Mouse (Mus musculus) T-helper 17 cell (primary cell): Measurements from ENCODE around the gene Pmm1.

Source experiments
- in situ Hi-C, 2 experiments: fragments of 300-600 bp; cut with MboI, MseI; formaldehyde crosslinking; loops; 1 replicate in 1 of 2; 2 replicates in 1 of 2; pipeline ENCODE4 v1.15.1; 2025; ENCODE audit warnings: high pct_unique_total_duplicates in 2 of 2

Gene Pmm1

DNA sequence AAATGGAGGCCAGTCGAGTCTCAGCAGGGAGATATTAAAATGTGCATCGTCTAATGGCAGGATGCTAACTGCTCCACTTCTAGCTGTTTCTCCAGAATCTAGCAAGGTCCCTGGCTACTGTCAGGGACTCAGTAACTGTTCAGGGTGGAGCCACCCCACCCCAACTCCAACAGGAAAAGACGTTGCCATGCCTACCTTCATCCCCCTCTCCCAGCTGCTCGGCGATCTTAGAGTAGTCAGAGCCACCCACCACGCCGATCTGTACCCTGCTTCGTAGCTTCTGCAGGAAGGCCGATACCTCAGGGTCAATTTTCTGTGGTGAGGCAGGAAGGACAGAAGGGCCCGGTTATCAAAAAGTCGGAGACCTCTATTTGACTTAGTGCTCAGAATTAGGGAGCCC is 3.1 kb downstream of the Pmm1 start:
- in situ Hi-C loops: loop anchor here in 1 of 2 experiments (5.0 kb wide), 1 partner anchor 35 kb away; no protein-coding TSS in a partner anchor

DNA sequence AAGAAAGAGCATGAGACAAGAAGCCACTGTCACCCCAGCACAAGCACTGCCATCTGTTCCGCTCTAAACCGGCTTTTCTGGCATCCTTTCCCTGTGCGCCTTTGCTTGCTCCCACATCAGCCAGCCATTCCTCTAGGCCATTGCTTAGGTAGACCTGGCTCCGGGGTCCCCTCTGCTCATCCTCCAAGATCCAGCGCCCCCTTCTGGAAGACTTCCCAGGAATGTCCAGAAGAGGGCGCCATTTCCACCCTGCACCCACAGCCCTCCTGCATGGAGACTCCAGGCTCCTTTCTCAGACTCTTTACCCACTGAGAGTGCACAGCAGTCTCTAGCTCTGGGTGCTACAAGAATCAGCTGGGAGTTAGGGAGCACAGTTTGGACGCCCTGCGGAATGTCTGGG is 4.3 kb downstream of the Pmm1 start:
- in situ Hi-C loops: loop anchor here in 1 of 2 experiments (5.0 kb wide), 1 partner anchor 36 kb away; no protein-coding TSS in a partner anchor

DNA sequence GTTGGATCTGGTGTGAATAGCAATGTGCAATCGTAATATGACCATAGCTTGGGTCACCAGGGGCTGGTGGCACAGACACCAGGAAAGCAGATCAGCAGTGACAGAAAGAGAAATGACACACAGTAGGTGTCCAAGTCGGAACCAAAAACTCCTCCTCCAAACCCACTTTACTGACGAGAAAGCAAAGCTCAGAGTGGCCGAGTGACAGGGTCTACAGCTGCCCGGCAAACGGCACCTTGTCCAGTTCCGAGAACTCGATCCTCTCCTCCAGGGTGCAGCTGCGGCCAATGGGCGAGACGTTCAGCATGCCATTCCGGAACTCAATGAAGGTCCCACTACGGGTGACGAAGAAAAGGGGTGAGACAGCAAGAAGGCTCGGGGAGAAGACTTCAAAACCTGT is 5.3 kb downstream of the Pmm1 start:
- in situ Hi-C loops: loop anchor here in 1 of 2 experiments (5.0 kb wide), 1 partner anchor 37 kb away; no protein-coding TSS in a partner anchor

DNA sequence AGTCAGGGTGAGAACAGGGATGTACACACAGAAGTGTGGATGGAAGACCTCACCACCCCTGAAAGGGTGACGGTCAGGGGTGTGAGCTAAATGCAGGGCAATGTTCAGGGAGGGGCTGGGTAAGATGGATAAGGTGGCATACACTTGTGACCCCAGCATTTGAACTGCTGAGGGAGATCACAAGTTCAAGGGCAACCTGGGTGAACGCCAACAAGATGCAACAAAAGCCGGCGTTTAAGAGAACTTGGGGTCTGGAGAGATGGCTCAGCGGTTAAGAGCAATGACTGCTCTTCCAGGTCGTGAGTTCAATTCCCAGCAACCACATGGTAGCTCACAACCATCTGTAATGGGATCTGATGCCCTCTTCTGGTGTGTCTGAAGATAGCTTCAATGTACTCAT is 6.0 kb downstream of the Pmm1 start:
- in situ Hi-C loops: loop anchor here (5.0 kb wide), 1 partner anchor 38 kb away; no protein-coding TSS in a partner anchor

DNA sequence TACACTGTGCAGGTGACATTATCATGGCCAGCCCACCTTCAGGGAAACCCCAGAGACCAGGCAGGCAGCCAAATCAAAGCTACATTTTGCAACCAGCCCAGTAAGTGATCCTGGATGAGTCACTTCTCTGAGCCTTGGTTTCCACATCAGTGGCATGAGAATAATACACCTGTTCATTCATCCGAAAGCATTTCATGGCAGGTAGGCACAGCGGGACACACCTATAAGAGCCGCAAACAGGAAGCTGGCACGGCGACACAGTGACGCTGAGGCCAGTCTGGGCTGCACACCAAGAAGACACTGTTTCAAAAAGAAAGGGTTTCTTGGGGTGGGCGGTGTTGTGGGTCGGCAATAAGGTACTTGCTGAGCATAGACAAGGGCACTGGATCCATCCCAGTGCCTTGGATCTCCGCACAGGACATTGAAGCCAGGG is 6.6 kb downstream of the Pmm1 start:
- in situ Hi-C loops: loop anchor here in 1 of 2 experiments (5.0 kb wide), 1 partner anchor 38 kb away; no protein-coding TSS in a partner anchor

DNA sequence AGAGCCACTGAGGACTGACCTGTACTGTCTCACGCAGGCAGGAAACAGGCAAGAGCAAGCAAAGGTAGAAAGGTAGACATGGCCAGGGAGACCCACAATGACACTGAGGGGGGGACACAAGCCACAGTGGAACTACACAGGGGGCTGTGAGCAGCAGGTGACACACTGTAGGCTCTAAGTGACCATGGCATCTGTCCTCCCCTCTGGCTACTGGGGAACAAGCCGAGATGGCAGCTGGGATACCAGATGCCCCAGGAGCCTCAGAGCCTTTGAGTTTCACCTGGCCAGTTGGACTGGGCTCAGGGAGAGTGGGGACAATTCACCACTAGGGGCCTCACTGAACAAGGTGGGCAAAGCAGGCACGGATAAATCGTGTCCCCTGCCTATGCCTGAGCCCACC is 8.4 kb downstream of the Pmm1 start:
- in situ Hi-C loops: loop anchor here in 1 of 2 experiments (5.0 kb wide), 1 partner anchor 40 kb away; no protein-coding TSS in a partner anchor

DNA sequence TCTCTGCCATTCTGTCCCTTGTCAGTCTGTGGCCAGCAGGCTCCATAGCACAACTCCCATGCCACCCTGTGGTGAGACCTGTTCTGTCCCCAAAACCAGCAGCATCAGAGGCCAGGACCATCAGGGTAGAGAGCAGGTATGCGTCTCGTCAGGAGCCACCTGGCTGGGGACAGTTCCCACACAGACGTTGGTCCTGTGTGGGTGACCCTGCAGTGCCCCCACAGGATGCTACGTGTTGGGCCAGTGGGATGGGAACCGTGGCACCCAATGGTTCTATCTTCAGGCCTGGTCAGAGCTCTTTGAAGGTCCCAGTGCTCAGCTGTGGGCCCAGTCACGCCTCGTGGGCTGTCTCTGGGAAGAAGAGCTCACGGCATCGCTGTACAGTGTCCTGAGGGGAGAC is 9.6 kb downstream of the Pmm1 start:
- in situ Hi-C loops: loop anchor here in 1 of 2 experiments (5.0 kb wide), 1 partner anchor 41 kb away; no protein-coding TSS in a partner anchor

DNA sequence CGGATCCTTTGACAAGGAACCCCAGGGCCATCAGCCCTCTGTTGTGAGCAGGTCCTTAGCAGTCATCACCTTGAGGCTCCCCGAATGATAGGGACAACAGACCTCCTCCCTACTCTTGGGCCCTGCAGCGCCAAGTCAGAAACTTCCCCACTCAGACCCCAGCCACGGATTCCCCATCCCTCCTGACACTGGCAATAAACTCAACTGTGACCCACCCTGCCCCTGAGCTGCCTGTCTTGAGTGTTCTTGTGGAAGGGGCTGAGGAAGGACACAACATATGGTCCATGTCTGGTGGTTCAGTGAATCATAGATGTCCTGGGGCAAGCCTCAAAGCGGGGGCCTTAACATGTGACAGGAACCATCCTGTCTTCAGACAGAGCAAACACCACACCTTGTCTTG is 10.0 kb downstream of the Pmm1 start:
- in situ Hi-C loops: loop anchor here in 1 of 2 experiments (5.0 kb wide), 1 partner anchor 42 kb away; no protein-coding TSS in a partner anchor

DNA sequence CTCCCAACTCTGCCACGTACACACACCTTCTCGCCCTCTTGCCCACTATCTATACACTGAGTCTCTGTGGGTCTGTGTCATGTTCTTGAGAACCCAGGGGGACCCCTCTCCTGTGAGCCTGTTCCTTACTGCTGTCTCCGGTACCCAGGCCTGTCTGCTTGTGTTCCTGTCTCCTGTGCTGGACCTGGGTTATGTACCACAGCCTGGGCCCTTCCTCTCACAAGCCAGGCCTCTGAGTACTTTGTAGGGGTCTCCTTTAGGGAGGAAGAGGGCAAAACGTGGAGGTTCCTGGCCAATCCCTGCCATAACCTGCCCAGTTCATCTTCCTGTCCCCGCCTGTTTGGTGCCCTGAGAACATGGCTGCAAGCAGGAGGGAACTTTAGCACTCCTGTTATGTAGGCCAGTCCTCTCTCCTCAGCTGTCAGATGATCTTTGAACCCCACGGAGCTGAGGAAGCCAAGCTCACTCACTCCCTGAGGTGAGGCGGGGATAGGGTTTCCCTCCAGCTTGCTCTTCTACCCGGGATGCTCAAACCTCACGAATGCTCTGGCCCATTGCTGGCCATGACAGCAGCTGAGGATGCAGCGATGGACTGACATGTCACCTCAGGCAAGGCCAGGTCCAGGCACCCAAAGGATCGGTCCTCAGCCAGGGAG is 11.1 kb downstream of the Pmm1 start:
- in situ Hi-C loops: loop anchor here in 1 of 2 experiments (5.0 kb wide), 1 partner anchor 43 kb away; no protein-coding TSS in a partner anchor

DNA sequence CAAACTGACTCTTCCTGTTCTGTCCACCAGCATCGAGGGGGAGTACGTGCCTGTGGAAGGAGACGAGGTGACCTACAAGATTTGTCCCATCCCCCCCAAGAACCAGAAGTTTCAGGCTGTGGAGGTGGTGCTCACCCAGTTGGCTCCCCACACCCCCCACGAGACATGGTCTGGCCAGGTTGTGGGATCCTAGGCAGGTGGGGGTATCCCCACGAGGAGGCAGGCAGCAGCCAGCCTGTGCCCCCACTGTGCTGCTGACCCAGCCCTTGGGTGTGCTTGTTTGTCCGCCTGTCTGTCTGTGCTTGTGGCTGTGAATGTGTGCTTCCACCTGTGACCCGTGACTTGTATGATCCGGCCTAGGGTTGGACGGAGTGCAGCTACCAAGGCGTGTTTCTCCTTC is 11.7 kb downstream of the Pmm1 start:
- in situ Hi-C loops: no loop called here

DNA sequence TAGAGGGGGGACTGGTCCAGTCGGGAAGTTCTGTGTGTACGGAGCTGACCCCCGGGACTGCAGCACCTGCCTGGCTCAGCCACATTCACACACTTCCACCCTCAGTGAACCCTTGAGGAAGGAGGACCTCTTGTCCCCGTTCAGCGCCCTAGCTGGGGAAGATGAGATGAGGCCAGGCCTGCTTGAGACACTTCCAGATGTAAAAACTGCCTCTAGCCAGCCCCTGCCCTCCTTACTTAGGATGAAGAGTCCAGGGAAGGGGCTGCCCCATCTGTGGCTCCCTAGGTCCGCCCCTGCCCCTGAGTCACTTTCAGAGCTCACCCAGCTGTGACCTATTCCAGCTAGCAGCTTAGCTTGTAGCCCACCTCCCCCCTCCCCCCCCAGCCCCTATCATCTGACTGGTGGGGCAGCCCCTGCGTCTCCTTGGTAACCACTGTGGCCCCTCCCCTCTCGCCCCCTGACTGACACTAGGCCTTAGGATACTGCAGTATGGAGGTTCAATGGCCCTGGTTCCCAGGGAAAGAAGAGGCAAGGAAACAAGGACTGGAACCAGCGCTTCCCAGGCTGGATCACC is 17.5 kb downstream of the Pmm1 start:
- in situ Hi-C loops: no loop called here

DNA sequence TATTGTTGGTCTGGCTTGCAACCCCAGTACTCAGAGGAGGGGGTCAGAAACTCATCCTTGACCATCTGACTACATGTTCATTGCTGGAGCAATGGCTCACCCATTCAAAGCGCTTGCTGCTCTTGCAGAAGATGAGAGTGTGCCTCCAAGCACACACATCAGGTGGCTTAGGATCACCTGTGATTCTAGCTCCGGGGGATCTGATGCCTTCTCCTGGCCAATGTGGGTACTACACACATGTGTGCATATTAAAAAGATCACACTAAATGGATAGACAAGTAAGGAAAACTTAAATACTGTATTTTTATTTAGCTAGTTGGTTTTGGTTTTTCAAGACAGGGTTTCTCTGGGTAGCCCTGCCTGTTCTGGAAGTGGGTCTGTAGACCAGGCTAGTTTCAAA is 19.7 kb downstream of the Pmm1 start:
- in situ Hi-C loops: no loop called here

DNA sequence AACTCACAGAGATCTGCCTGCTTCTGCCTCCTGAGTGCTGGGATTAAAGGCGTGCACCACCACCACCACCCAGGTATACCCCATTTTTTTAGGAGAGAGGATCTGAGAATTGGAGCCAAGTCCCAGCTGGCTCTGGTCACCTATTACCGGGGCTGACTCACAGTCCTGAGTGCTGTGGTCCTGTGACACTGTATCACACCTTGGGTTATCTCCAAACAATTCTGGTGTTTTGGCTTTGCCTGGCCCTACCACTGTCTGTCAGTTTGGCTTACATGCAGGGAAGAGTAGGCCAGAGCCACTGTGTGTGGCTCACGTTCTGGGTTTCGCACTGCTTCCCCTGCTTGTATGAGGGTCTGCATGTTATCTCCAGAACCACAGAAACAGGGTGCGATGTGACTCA is 20.5 kb downstream of the Pmm1 start:
- in situ Hi-C loops: no loop called here

DNA sequence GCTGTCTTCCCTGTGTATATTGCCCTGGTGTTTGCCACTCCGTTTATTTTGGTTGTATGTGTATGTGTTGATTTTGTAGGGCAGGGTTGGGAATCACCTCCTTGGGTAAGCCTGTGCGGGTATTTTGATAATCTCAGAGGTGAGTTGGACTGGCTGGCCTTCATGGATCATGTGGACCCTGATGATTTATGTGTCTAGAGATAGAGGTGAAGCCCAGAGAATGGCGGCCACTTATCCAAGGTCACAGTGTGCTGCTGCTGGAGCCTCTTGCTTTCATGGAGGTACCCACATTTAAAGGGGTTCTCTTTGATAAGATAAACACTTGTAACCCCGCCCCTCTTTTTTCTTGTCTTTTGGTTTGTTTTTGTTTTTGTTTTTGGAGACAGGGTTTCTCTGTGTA is 21.0 kb downstream of the Pmm1 start:
- in situ Hi-C loops: no loop called here

DNA sequence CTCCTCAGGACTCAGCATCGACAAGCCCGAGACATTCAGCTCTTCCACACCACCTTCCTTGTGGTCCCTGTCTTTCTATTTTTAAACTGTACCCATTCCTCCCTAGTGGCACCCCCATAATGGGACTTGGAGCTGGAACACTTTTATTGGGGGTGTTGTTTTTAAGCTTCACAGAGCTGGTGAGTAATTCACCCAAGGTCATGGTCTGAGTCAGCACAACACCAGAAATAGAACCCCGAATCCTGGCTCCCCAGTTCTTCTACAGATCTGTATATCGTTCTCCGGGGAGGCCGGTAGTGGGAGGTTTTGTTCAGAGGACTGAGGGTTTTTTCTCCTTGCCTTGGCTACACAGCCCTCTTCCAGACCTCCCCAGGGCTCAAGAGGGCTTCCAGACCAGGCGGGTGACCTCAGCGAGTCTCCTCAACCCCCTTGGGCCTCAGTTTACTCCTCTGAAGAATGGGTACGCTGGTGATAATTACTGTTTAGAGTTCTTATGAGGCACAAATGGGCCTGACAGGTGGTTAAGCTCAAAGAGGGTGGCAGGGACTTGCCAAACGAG is 21.5 kb downstream of the Pmm1 start:
- in situ Hi-C loops: no loop called here

DNA sequence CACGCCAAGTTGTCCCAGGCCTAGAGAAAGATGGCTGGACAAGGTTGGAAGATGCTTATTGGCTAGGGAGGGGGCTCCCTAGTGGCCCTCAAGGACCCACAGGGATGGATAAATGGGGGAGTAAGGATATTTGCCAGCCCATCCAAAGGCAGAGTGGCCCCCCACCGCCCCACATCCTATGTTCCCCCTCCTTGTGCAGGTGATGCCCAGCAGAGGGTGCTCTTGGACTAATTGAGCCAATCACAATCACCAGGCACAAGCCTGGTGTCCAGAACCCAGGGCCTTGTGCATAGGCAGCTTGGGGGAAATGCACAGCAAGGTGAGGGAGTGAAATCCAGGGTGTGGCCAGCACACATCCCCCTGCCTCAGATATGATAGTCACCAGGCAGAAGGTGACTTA is 22.5 kb downstream of the Pmm1 start:
- in situ Hi-C loops: no loop called here

DNA sequence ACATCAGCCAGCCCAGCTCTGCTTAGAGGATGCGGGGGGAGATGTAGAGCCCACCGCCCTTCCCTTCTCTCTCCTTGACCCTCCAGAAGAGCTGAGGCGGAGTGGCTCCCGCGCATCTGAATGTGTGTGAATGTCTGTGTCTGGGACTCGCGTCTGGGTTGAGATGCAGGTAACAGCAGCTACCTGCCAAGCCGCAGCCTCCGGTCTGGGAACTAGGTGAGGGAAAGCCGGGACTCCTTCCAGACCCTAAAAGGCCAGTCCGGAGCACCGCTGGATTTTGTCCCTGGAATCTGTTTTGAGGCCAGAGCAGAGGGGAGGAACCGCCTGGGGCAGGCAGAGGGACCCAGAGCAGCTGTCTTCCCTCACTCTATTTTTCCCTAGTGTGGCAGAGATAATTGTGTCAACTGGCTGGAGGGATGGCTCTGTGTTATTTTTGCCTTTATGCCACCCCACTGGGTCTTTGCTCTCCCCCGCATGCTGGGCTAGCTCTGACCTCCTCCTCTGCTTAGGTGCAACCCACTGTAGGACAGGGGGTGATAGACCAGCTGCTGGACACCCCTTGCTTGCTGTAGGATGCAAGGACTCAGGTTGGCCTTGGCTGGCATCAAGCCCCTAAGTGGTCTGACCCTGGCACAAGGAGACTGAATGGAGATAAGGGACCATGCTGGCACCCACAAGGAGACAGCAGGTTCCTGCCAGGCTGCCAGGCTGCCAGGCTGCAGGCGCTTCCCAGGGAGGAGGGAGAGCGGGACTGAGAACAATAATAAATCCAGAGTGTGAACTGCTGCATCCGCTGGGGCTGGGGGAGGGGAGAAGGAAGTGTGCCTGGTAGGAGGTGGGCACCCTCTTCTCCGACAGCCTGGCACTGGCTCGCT is 23.4 kb downstream of the Pmm1 start:
- in situ Hi-C loops: no loop called here

DNA sequence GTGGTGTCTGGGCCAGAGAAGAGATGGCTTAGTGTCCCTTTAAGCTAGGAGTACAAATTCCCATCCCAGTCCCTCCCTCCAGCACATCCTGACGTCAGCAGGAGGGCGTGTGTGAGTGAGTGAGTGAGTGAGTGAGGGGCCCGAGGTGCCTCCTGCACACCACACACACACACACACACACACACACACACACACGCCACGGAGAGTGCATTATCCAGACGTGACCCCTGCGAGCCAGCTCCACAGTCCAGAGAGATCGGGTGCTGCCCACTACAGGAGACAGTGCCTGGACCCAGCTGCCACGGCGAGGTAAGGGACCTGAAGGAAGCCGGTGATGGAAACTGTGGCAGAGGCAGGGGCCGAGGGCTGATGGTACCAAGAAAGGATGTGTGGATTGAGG is 24.1 kb downstream of the Pmm1 start, which contains the start of gene Csdc2:
Gene Csdc2 (plus strand): TSS at position 81 of the 400 bp plus-strand sequence.
- in situ Hi-C loops: no loop called here

DNA sequence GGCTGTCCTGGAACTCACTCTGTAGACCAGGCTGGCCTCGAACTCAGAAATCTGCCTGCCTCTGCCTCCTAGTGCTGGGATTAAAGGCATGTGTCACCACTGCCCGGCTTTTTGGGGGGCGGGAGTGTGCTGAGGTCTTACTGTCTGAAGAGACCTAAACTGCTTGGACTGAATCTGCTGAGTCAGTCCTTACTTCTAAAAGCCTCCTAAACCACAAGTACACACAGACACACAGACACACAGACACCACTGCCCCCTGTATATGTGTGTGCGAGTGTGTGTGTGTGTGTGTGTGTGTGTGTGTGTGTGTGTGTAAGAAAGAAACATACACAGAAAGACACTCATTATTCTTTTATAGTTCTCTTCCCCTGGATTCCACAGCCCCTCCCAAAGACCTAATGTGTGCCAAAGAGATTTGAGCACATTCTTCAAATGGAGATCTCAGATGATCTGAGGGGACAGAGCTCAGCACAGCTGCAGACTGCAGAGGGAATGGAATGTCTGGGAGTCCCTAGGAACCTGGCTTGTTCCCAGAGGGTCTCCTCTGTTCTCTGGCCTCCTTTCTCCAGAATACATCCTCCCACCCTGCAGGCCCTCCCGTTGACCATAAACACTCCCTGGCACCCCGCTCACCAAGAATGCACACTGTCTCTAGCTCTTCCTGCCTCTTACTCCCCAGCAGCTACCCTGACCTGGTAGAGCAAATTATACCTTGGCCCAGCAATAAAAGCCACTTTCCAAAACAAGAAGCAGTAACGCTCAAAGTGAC is 24.7 kb downstream of the Pmm1 start:
- in situ Hi-C loops: no loop called here

DNA sequence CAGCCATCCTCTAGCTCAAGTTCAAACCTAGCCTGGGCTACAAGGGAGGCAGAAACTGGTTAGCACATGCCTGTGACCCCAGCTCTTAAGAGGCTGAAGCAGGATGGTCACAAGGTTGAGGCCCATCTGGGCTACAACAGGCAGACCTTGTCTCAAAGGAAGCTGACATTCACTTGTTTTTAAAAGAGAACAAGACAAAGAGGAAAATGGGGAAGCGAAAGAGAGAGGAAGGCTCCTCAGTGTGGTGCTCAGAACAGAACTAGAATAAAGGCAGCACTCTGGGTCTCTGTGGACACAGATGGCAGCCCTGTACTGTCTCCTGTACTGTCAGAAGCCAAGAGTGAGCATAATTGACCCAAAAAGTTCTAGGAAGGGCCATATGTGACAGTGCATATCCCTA is 26.7 kb downstream of the Pmm1 start:
- in situ Hi-C loops: no loop called here

DNA sequence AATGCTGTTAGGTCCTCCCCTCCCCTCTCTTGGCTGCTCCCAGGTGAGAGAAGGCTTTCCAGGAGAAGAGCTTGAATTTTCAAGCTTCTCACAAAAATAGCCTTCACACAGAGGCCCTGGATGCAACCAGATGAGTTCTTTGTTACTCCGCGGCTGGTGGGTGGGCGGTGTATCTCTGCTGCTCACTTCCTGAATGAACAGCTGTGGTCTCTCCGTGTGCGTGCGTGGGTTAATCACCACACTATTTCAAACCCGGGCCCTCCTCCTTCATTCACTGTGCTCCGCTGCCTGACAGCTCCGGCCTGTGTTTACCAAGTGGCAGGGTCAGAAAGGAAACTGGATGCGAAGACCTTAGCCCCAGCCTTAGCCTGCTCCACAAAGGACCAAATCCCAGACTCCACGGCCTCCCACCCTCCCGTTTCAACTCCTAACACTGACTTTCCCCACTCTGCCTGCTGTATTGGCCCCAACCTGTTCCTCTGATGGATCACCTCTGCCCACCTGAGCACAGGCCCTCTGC is 27.7 kb downstream of the Pmm1 start:
- in situ Hi-C loops: no loop called here
